Mouse (Mus musculus) hindbrain, embryonic 16.5 days (tissue): Measurements from ENCODE around the gene Zbtb22. TPM values are rescaled to one million over a fixed set of nuclear protein-coding genes. Genes with fewer than 3 reads are reported as not detected.
A peak's percentile ranks its signal among the peaks of the same experiment; 100 is the strongest.

ENCODE experiments used
- ATAC-seq: fragments of 200-750 bp; cut with Nextera tagmentation; 2 replicates; pipeline ENCODE4 v1.8.0; 2017; ENCODE audit warnings: moderate TSS enrichment, moderate library complexity
- H3K27ac ChIP-seq: fragments of 300-500 bp; sonication (generic); 2 replicates; pipeline ENCODE4 v1.5.1; 2014; ENCODE audit warnings: low read depth, mild to moderate bottlenecking, control low read depth, low read length, moderate library complexity
- H3K27me3 ChIP-seq: fragments of 300-500 bp; sonication (generic); replicated peaks from 2 replicates; pipeline ENCODE4 v1.6.1; 2014; ENCODE audit warnings: low read length; ENCODE audit not compliant: control insufficient read depth, insufficient read depth
- H3K36me3 ChIP-seq: fragments of 300-500 bp; sonication (generic); 2 replicates; pipeline ENCODE4 v1.6.1; 2014; ENCODE audit warnings: mild to moderate bottlenecking, low read length, moderate library complexity, mixed read lengths; ENCODE audit not compliant: control insufficient read depth, insufficient read depth
- H3K4me1 ChIP-seq: fragments of 300-500 bp; sonication (generic); 2 replicates; pipeline ENCODE4 v1.6.1; 2014; ENCODE audit warnings: low read depth, low read length; ENCODE audit not compliant: control insufficient read depth, insufficient read depth
- H3K4me2 ChIP-seq: fragments of 300-500 bp; sonication (generic); 2 replicates; pipeline ENCODE4 v1.6.1; 2014; ENCODE audit warnings: mild to moderate bottlenecking, low read length, control low read depth, moderate library complexity
- H3K4me3 ChIP-seq: fragments of 300-500 bp; sonication (generic); 2 replicates; pipeline ENCODE4 v1.5.1; 2014; ENCODE audit warnings: mild to moderate bottlenecking, low read length, control low read depth, moderate library complexity
- H3K9ac ChIP-seq: fragments of 300-500 bp; sonication (generic); 2 replicates; pipeline ENCODE4 v1.6.1; 2014; ENCODE audit warnings: low read depth, mild to moderate bottlenecking, control low read depth, low read length, moderate library complexity
- H3K9me3 ChIP-seq: fragments of 300-500 bp; sonication (generic); 2 replicates; pipeline ENCODE4 v1.6.1; 2014; ENCODE audit warnings: mild to moderate bottlenecking, low read length, moderate library complexity; ENCODE audit not compliant: control insufficient read depth
- WGBS: fragments of 180-500 bp; shearing (Covaris S2); extraction: QIAGEN DNeasy Blood & Tissue Kit; methylation state at CpG from one replicate; pipeline ENCODE4 v1.1.7; 2014; 5-methylcytosine and 5-hydroxymethylcytosine counted together
- polyA plus RNA-seq: library from polyadenylated mRNA; unstranded; fragments of >200 nt; fragmentation: Nextera tagmentation; extraction: Ambion mirVana; gene quantifications from 2 replicates; pipeline ENCODE4 v1.2.1, GENCODE M21; 2015

Gene Zbtb22
- polyA plus RNA-seq, 1 experiment from 2014 or later, result 16.2 TPM

- no peak for ATAC-seq
- 74% methylated on average over 17 of the region's 17 CpGs for WGBS
- H3K4me2 ChIP-seq, result no peak overlapping the region
Measured at GRCm38 (mm10) chr17:33926207-33926932, 10.7 kb downstream of the Zbtb22 start.

GRCm38 (mm10) chr17:33928251-33928947, 12.7 kb downstream of the Zbtb22 start:
- H3K4me1 ChIP-seq, result peaks cover 12% of the 10 kb centered on the region
- H3K27me3 ChIP-seq, result no peaks in the 10 kb centered on the region
- peaks cover 6% of the 10 kb centered on the region for H3K36me3 ChIP-seq
- H3K27ac ChIP-seq, result no peak overlapping the region; the same call in 1 of the 2 replicates
- peak overlapping the region; percentile 92 for H3K4me2 ChIP-seq
- WGBS, result 64% methylated on average over 21 of the region's 21 CpGs
- no peak for ATAC-seq
- peak overlapping the region; percentile 73 for H3K4me3 ChIP-seq
- H3K9me3 ChIP-seq, result no peaks in the 10 kb centered on the region
- peak overlapping the region; percentile 74 for H3K9ac ChIP-seq

More at GRCm38 (mm10) chr17:33926207-33926932, 10.7 kb downstream of the Zbtb22 start:
- no peaks in the 10 kb centered on the region for H3K36me3 ChIP-seq
- H3K9ac ChIP-seq, result no peak overlapping the region
- H3K4me3 ChIP-seq, result no peak overlapping the region
- H3K27me3 ChIP-seq, result no peaks in the 10 kb centered on the region
- H3K9me3 ChIP-seq, result no peaks in the 10 kb centered on the region
- H3K27ac ChIP-seq, result no peak overlapping the region
- peaks cover 10% of the 10 kb centered on the region for H3K4me1 ChIP-seq

- peaks cover 6% of the 10 kb centered on the region for H3K36me3 ChIP-seq
- peak within 1 kb of the TSS; percentile 73 for H3K4me3 ChIP-seq
- under 1% methylated on average over 78 of the region's 80 CpGs for WGBS
- no peaks in the 10 kb centered on the region for H3K9me3 ChIP-seq
- H3K27me3 ChIP-seq, result no peaks in the 10 kb centered on the region
- peak within 1 kb of the TSS; percentile 92 for H3K4me2 ChIP-seq
- peak within 1 kb of the TSS; percentile 86 for H3K9ac ChIP-seq
- ATAC-seq, result peak; percentile 88
- H3K27ac ChIP-seq, result peak within 1 kb of the TSS; percentile 90
- H3K4me1 ChIP-seq, result peaks cover 12% of the 10 kb centered on the region
Measured at GRCm38 (mm10) chr17:33929371-33930279, 13.9 kb downstream of the Zbtb22 start, which contains the start of gene Rgl2. Gene Rgl2 (plus strand): TSS chr17:33929543.

GRCm38 (mm10) chr17:33930280-33931158, 14.8 kb downstream of the Zbtb22 start:
- H3K4me2 ChIP-seq, result peak overlapping the region; percentile 92
- H3K4me1 ChIP-seq, result peaks cover 12% of the 10 kb centered on the region
- peak overlapping the region; percentile 73 for H3K4me3 ChIP-seq
- H3K9me3 ChIP-seq, result no peaks in the 10 kb centered on the region
- WGBS, result under 1% methylated on average over 44 of the region's 45 CpGs
- peaks cover 12% of the 10 kb centered on the region for H3K36me3 ChIP-seq
- no peaks in the 10 kb centered on the region for H3K27me3 ChIP-seq
- peak overlapping the region; percentile 90 for H3K27ac ChIP-seq
- H3K9ac ChIP-seq, result peak overlapping the region; percentile 86
- peak; percentile 5; the same call in 1 of the 2 replicates for ATAC-seq

- Histone ChIP-seq H3K4me3 (peak overlapping the region; percentile 73), H3K9me3 (no peaks in the 10 kb centered on the region), H3K36me3 (peaks cover 12% of the 10 kb centered on the region), H3K4me1 (peaks cover 12% of the 10 kb centered on the region), H3K27ac (no peak overlapping the region), H3K9ac (peak overlapping the region; percentile 86; the same call in 1 of the 2 replicates), H3K4me2 (peak overlapping the region; percentile 92), H3K27me3 (no peaks in the 10 kb centered on the region)
- no peak for ATAC-seq
- WGBS, result 45% methylated on average over 18 of the region's 18 CpGs
Measured at GRCm38 (mm10) chr17:33931159-33931866, 15.6 kb downstream of the Zbtb22 start.

GRCm38 (mm10) chr17:33931947-33932346, 16.2 kb downstream of the Zbtb22 start:
- Histone ChIP-seq H3K9ac (no peak overlapping the region), H3K4me2 (no peak overlapping the region), H3K9me3 (no peaks in the 10 kb centered on the region), H3K27me3 (no peaks in the 10 kb centered on the region), H3K27ac (no peak overlapping the region), H3K4me3 (no peak overlapping the region), H3K36me3 (peaks cover 14% of the 10 kb centered on the region), H3K4me1 (peaks cover 12% of the 10 kb centered on the region)
- no peak for ATAC-seq
- 89% methylated on average over 11 of the region's 11 CpGs for WGBS

- no peak overlapping the region for H3K4me2 ChIP-seq
Measured at GRCm38 (mm10) chr17:33932448-33932847, 16.7 kb downstream of the Zbtb22 start.

GRCm38 (mm10) chr17:33932970-33933369, 17.3 kb downstream of the Zbtb22 start:
- 95% methylated on average over 14 of the region's 15 CpGs for WGBS
- Histone ChIP-seq H3K27ac (no peak overlapping the region), H3K9me3 (no peaks in the 10 kb centered on the region), H3K4me1 (peaks cover 12% of the 10 kb centered on the region), H3K9ac (no peak overlapping the region), H3K27me3 (no peaks in the 10 kb centered on the region), H3K36me3 (peaks cover 18% of the 10 kb centered on the region), H3K4me2 (no peak overlapping the region), H3K4me3 (no peak overlapping the region)
- no peak for ATAC-seq

More at GRCm38 (mm10) chr17:33932448-33932847, 16.7 kb downstream of the Zbtb22 start:
- no peak overlapping the region for H3K9ac ChIP-seq
- H3K36me3 ChIP-seq, result peaks cover 17% of the 10 kb centered on the region
- no peak for ATAC-seq
- no peaks in the 10 kb centered on the region for H3K9me3 ChIP-seq
- no peak overlapping the region for H3K4me3 ChIP-seq
- no peaks in the 10 kb centered on the region for H3K27me3 ChIP-seq
- WGBS, result 84% methylated on average over 14 of the region's 14 CpGs
- no peak overlapping the region for H3K27ac ChIP-seq
- peaks cover 12% of the 10 kb centered on the region for H3K4me1 ChIP-seq
